Mouse (Mus musculus): ENCODE measurements around the gene Midn. TPM values are rescaled to one million over a fixed set of nuclear protein-coding genes. Genes with fewer than 3 reads are reported as not detected.

Midn gene
- polyA plus RNA-seq (2014; fragmentation: Illumina TruSeq; extraction: RNeasy Lipid Tissue Mini Kit (QIAGEN cat#74804); ENCODE audit: low read depth, low replicate concordance) = 13.1 TPM

GRCm38 (mm10) chr10:80147719-80148601, at the start of gene Midn:
TSS of gene Midn (plus strand) at chr10:80148272.

GRCm38 (mm10) chr10:80105460-80105859, 42.6 kb upstream of the Midn start, which contains the start of gene Sbno2:
TSS of gene Sbno2 (minus strand) at chr10:80105571.

GRCm38 (mm10) chr10:80115290-80115943, 32.7 kb upstream of the Midn start, which contains the start of gene Stk11:
TSS of gene Stk11 (plus strand) at chr10:80115803.

GRCm38 (mm10) chr10:80138553-80139438, 9.3 kb upstream of the Midn start, which contains the start of gene Atp5d:
TSS of gene Atp5d (plus strand) at chr10:80138632.

GRCm38 (mm10) chr10:80140666-80141035, 7.4 kb upstream of the Midn start, which contains the start of gene Cbarp:
TSS of gene Cbarp (minus strand) at chr10:80140835.

GRCm38 (mm10) chr10:80165392-80166128, 17.5 kb downstream of the Midn start, which contains the start of gene Cirbp:
TSS of gene Cirbp (plus strand) at chr10:80165985.

GRCm38 (mm10) chr10:80172527-80173292, 24.6 kb downstream of the Midn start, which contains the start of gene 1600002K03Rik:
TSS of gene 1600002K03Rik (plus strand) at chr10:80172944.

GRCm38 (mm10) chr10:80179068-80180051, 31.3 kb downstream of the Midn start, which contains the start of gene Efna2:
TSS of gene Efna2 (plus strand) at chr10:80179482.

Other genes starting within 250 kb of the Midn start
- 0.19 TPM for gene Med16, start 239.3 kb upstream of the Midn start, polyA plus RNA-seq (2014; fragmentation: Illumina TruSeq; extraction: RNeasy Lipid Tissue Mini Kit (QIAGEN cat#74804); ENCODE audit: low read depth, low replicate concordance)
- gene Gm26602, start 237.4 kb upstream of the Midn start, polyA plus RNA-seq (2014; fragmentation: Illumina TruSeq; extraction: RNeasy Lipid Tissue Mini Kit (QIAGEN cat#74804); ENCODE audit: low read depth, low replicate concordance) = not detected
- 0.35 TPM for gene Kiss1r, start 231.3 kb upstream of the Midn start, polyA plus RNA-seq (2014; fragmentation: Illumina TruSeq; extraction: RNeasy Lipid Tissue Mini Kit (QIAGEN cat#74804); ENCODE audit: low read depth, low replicate concordance)
- gene R3hdm4, start 227.1 kb upstream of the Midn start, polyA plus RNA-seq (2014; fragmentation: Illumina TruSeq; extraction: RNeasy Lipid Tissue Mini Kit (QIAGEN cat#74804); ENCODE audit: low read depth, low replicate concordance) = 21.3 TPM
- 2.5 TPM for gene Arid3a, start 221.2 kb upstream of the Midn start, polyA plus RNA-seq (2014; fragmentation: Illumina TruSeq; extraction: RNeasy Lipid Tissue Mini Kit (QIAGEN cat#74804); ENCODE audit: low read depth, low replicate concordance)
- gene Wdr18, start 188.1 kb upstream of the Midn start, polyA plus RNA-seq (2014; fragmentation: Illumina TruSeq; extraction: RNeasy Lipid Tissue Mini Kit (QIAGEN cat#74804); ENCODE audit: low read depth, low replicate concordance) = 0.79 TPM
- gene Grin3b, start 177.6 kb upstream of the Midn start, polyA plus RNA-seq (2014; fragmentation: Illumina TruSeq; extraction: RNeasy Lipid Tissue Mini Kit (QIAGEN cat#74804); ENCODE audit: low read depth, low replicate concordance) = not detected
- gene Tmem259, start 163.9 kb upstream of the Midn start, polyA plus RNA-seq (2014; fragmentation: Illumina TruSeq; extraction: RNeasy Lipid Tissue Mini Kit (QIAGEN cat#74804); ENCODE audit: low read depth, low replicate concordance) = 0.22 TPM
- gene Cnn2, start 159.7 kb upstream of the Midn start, polyA plus RNA-seq (2014; fragmentation: Illumina TruSeq; extraction: RNeasy Lipid Tissue Mini Kit (QIAGEN cat#74804); ENCODE audit: low read depth, low replicate concordance) = 4.2 TPM
- gene Abca7, start 151.8 kb upstream of the Midn start, polyA plus RNA-seq (2014; fragmentation: Illumina TruSeq; extraction: RNeasy Lipid Tissue Mini Kit (QIAGEN cat#74804); ENCODE audit: low read depth, low replicate concordance) = 0.41 TPM
- not detected for gene Arhgap45, start 131.6 kb upstream of the Midn start, polyA plus RNA-seq (2014; fragmentation: Illumina TruSeq; extraction: RNeasy Lipid Tissue Mini Kit (QIAGEN cat#74804); ENCODE audit: low read depth, low replicate concordance)
- gene Polr2e, start 108.5 kb upstream of the Midn start, polyA plus RNA-seq (2014; fragmentation: Illumina TruSeq; extraction: RNeasy Lipid Tissue Mini Kit (QIAGEN cat#74804); ENCODE audit: low read depth, low replicate concordance) = 0.63 TPM
- gene Gpx4, start 101.1 kb upstream of the Midn start, polyA plus RNA-seq (2014; fragmentation: Illumina TruSeq; extraction: RNeasy Lipid Tissue Mini Kit (QIAGEN cat#74804); ENCODE audit: low read depth, low replicate concordance) = 21.4 TPM
- 1.6 TPM for gene Sbno2, start 42.7 kb upstream of the Midn start, polyA plus RNA-seq (2014; fragmentation: Illumina TruSeq; extraction: RNeasy Lipid Tissue Mini Kit (QIAGEN cat#74804); ENCODE audit: low read depth, low replicate concordance)
- gene Stk11, start 32.5 kb upstream of the Midn start, polyA plus RNA-seq (2014; fragmentation: Illumina TruSeq; extraction: RNeasy Lipid Tissue Mini Kit (QIAGEN cat#74804); ENCODE audit: low read depth, low replicate concordance) = 6.7 TPM
- 0.50 TPM for gene Atp5d, start 9.6 kb upstream of the Midn start, polyA plus RNA-seq (2014; fragmentation: Illumina TruSeq; extraction: RNeasy Lipid Tissue Mini Kit (QIAGEN cat#74804); ENCODE audit: low read depth, low replicate concordance)
- gene Cbarp, start 7.4 kb upstream of the Midn start, polyA plus RNA-seq (2014; fragmentation: Illumina TruSeq; extraction: RNeasy Lipid Tissue Mini Kit (QIAGEN cat#74804); ENCODE audit: low read depth, low replicate concordance) = not detected
- 23.0 TPM for gene Cirbp, start 17.7 kb downstream of the Midn start, polyA plus RNA-seq (2014; fragmentation: Illumina TruSeq; extraction: RNeasy Lipid Tissue Mini Kit (QIAGEN cat#74804); ENCODE audit: low read depth, low replicate concordance)
- gene 1600002K03Rik, start 24.7 kb downstream of the Midn start, polyA plus RNA-seq (2014; fragmentation: Illumina TruSeq; extraction: RNeasy Lipid Tissue Mini Kit (QIAGEN cat#74804); ENCODE audit: low read depth, low replicate concordance) = not detected
- 0.79 TPM for gene Efna2, start 31.2 kb downstream of the Midn start, polyA plus RNA-seq (2014; fragmentation: Illumina TruSeq; extraction: RNeasy Lipid Tissue Mini Kit (QIAGEN cat#74804); ENCODE audit: low read depth, low replicate concordance)
- 4.9 TPM for gene Mum1, start 78.2 kb downstream of the Midn start, polyA plus RNA-seq (2014; fragmentation: Illumina TruSeq; extraction: RNeasy Lipid Tissue Mini Kit (QIAGEN cat#74804); ENCODE audit: low read depth, low replicate concordance)
- gene Ndufs7, start 100.8 kb downstream of the Midn start, polyA plus RNA-seq (2014; fragmentation: Illumina TruSeq; extraction: RNeasy Lipid Tissue Mini Kit (QIAGEN cat#74804); ENCODE audit: low read depth, low replicate concordance) = 12.8 TPM
- gene Gamt, start 112.7 kb downstream of the Midn start, polyA plus RNA-seq (2014; fragmentation: Illumina TruSeq; extraction: RNeasy Lipid Tissue Mini Kit (QIAGEN cat#74804); ENCODE audit: low read depth, low replicate concordance) = not detected
- 27.3 TPM for gene Dazap1, start 113.2 kb downstream of the Midn start, polyA plus RNA-seq (2014; fragmentation: Illumina TruSeq; extraction: RNeasy Lipid Tissue Mini Kit (QIAGEN cat#74804); ENCODE audit: low read depth, low replicate concordance)
- gene Rps15, start 144.2 kb downstream of the Midn start, polyA plus RNA-seq (2014; fragmentation: Illumina TruSeq; extraction: RNeasy Lipid Tissue Mini Kit (QIAGEN cat#74804); ENCODE audit: low read depth, low replicate concordance) = 2.1 TPM
- gene Apc2, start 147.7 kb downstream of the Midn start, polyA plus RNA-seq (2014; fragmentation: Illumina TruSeq; extraction: RNeasy Lipid Tissue Mini Kit (QIAGEN cat#74804); ENCODE audit: low read depth, low replicate concordance) = not detected
- gene 2310011J03Rik, start 172.3 kb downstream of the Midn start, polyA plus RNA-seq (2014; fragmentation: Illumina TruSeq; extraction: RNeasy Lipid Tissue Mini Kit (QIAGEN cat#74804); ENCODE audit: low read depth, low replicate concordance) = 0.98 TPM
- gene Pcsk4, start 181.2 kb downstream of the Midn start, polyA plus RNA-seq (2014; fragmentation: Illumina TruSeq; extraction: RNeasy Lipid Tissue Mini Kit (QIAGEN cat#74804); ENCODE audit: low read depth, low replicate concordance) = not detected
- gene Reep6, start 181.7 kb downstream of the Midn start, polyA plus RNA-seq (2014; fragmentation: Illumina TruSeq; extraction: RNeasy Lipid Tissue Mini Kit (QIAGEN cat#74804); ENCODE audit: low read depth, low replicate concordance) = 0.88 TPM
- 0.57 TPM for gene Adamtsl5, start 200.1 kb downstream of the Midn start, polyA plus RNA-seq (2014; fragmentation: Illumina TruSeq; extraction: RNeasy Lipid Tissue Mini Kit (QIAGEN cat#74804); ENCODE audit: low read depth, low replicate concordance)
- not detected for gene Plk5, start 208.2 kb downstream of the Midn start, polyA plus RNA-seq (2014; fragmentation: Illumina TruSeq; extraction: RNeasy Lipid Tissue Mini Kit (QIAGEN cat#74804); ENCODE audit: low read depth, low replicate concordance)
- gene Mex3d, start 239.4 kb downstream of the Midn start, polyA plus RNA-seq (2014; fragmentation: Illumina TruSeq; extraction: RNeasy Lipid Tissue Mini Kit (QIAGEN cat#74804); ENCODE audit: low read depth, low replicate concordance) = 6.1 TPM

All from sigmoid colon, adult 10 weeks (tissue).